Mouse (Mus musculus) forebrain, embryonic 14.5 days (tissue): Measurements from ENCODE around the gene Mllt3. TPM values are rescaled to one million over a fixed set of nuclear protein-coding genes. Genes with fewer than 3 reads are reported as not detected.

Experiments
- ATAC-seq: fragments of 200-750 bp; cut with Nextera tagmentation; 2 replicates; pipeline ENCODE4 v1.8.0; 2017; ENCODE audit warnings: mild to moderate bottlenecking, moderate library complexity
- DNase-seq: peaks from one replicate; pipeline ENCODE4 v3.0.0-alpha.2; 2015; ENCODE audit warnings: low spot score
- H3K27ac ChIP-seq: fragments of 300-500 bp; sonication (generic); 2 replicates; pipeline ENCODE4 v1.5.1; 2014; ENCODE audit warnings: low read depth, mild to moderate bottlenecking, control low read depth, low read length, moderate library complexity
- H3K27me3 ChIP-seq: fragments of 300-500 bp; sonication (generic); replicated peaks from 2 replicates; pipeline ENCODE4 v1.6.1; 2014; ENCODE audit warnings: low read length, control low read depth, mixed read lengths; ENCODE audit not compliant: control insufficient read depth, insufficient read depth
- H3K36me3 ChIP-seq: fragments of 300-500 bp; sonication (generic); 2 replicates; pipeline ENCODE4 v1.6.1; 2014; ENCODE audit warnings: low read length, control low read depth; ENCODE audit not compliant: control insufficient read depth, insufficient read depth
- H3K4me1 ChIP-seq: fragments of 300-500 bp; sonication (generic); 2 replicates; pipeline ENCODE4 v1.6.1; 2014; ENCODE audit warnings: antibody characterized with exemption, low read length, control low read depth; ENCODE audit not compliant: control insufficient read depth, insufficient read depth
- H3K4me2 ChIP-seq: fragments of 300-500 bp; sonication (generic); 2 replicates; pipeline ENCODE4 v1.6.1; 2014; ENCODE audit warnings: mild to moderate bottlenecking, control low read depth, low read length
- H3K4me3 ChIP-seq: fragments of 300-500 bp; sonication (generic); 2 replicates; pipeline ENCODE4 v1.5.1; 2014; ENCODE audit warnings: low read depth, low read length, control low read depth
- H3K9ac ChIP-seq: fragments of 300-500 bp; sonication (generic); 2 replicates; pipeline ENCODE4 v1.6.1; 2014; ENCODE audit warnings: mild to moderate bottlenecking, low read length, control low read depth, moderate library complexity
- H3K9me3 ChIP-seq: fragments of 300-500 bp; sonication (generic); replicated peaks from 2 replicates; pipeline ENCODE4 v1.6.1; 2016; ENCODE audit warnings: low read length, control low read depth, mixed read lengths; ENCODE audit not compliant: control insufficient read depth
- WGBS: fragments of 180-500 bp; shearing (Covaris S2); extraction: QIAGEN DNeasy Blood & Tissue Kit; methylation state at CpG from one replicate; pipeline ENCODE4 v1.1.7; 2014; 5-methylcytosine and 5-hydroxymethylcytosine counted together
- polyA plus RNA-seq: library from polyadenylated mRNA; unstranded; fragments of >200 nt; fragmentation: Nextera tagmentation; extraction: Ambion mirVana; gene quantifications from 2 replicates; pipeline ENCODE4 v1.2.1, GENCODE M21; 2014

Gene Mllt3
- polyA plus RNA-seq, 1 experiment from 2014 or later, result 95.2 TPM

DNA sequence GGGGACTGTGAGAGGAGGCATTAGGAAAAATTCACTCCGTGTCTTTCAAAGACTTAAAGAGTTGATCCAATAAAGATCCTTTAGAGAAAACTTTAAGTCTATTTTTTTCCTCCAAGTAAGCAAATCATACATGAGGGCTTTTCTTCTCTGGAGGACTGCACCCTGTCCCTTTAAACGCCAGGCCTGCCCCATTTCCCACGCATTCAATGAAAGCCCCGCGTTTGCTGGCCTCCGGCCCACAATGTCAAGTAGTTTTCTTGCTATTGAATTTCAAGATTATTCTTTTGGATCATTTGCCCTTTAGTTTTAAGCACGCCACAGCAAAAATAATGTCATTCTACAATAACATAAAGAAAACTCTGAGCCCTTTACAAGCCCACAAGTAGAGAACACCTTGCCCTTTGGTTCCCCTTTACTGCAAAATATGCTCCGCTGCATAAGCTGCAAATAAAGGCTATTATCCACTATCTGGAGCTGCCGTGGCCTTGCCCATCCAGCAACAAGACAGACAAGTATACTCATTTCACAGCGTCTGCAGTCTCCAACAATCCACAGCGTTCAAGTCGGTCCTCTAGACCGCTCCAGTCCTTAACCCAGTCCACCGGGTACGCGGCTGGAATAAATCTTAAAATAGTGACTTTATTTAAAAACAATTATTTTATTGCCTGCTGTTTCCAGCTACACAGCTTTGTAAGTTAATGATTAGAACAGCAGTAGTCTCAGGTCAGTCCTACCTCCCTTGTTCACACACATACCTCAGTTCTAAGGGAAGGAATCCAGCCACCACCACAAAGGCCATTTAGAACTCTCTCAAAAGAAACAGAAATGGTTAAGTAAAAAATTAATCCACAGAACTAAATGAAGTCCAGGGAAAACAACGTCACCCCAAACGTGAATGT is 15.5 kb downstream of the Mllt3 start:
- WGBS, result 5% methylated on average over 18 of the region's 18 CpGs
- Histone ChIP-seq H3K4me2 (peak overlapping the region; percentile 44), H3K27me3 (no peaks in the 10 kb centered on the region), H3K9me3 (no peaks in the 10 kb centered on the region), H3K27ac (peak overlapping the region; percentile 59; the same call in 1 of the 2 replicates), H3K4me1 (peaks cover 57% of the 10 kb centered on the region), H3K9ac (peak overlapping the region; percentile 41), H3K36me3 (peaks cover 6% of the 10 kb centered on the region; the same call in 1 of the 2 replicates), H3K4me3 (peak overlapping the region; percentile 18)
- DNase-seq (peak; percentile 74), ATAC-seq (peak; percentile 78)

- H3K4me2 ChIP-seq, result no peak overlapping the region
Observed at GRCm38 (mm10) chr4:88015765-88016164, 17.4 kb downstream of the Mllt3 start.

DNA sequence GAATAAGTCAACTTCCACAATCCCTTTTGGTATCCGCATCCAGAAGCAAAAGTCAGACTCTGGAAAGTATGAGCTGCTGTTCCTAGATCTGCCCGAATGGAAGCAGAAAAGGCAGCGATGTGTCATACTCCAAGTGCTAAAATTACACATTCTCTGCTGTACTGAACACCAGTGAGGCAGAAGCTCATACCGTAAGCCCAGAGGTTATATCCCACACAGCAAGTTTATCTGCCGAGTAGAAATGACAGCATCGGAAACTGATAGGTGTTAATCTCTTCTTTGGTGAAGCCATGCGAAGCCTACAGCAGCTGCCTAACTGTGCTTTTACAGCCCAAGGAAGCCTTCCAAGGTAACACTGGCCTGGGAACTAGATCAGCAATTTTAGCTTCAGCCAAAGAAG is 17.9 kb downstream of the Mllt3 start:
- Histone ChIP-seq H3K27ac (no peak overlapping the region), H3K27me3 (no peaks in the 10 kb centered on the region), H3K4me2 (no peak overlapping the region), H3K4me3 (no peak overlapping the region), H3K4me1 (peaks cover 65% of the 10 kb centered on the region), H3K9ac (no peak overlapping the region), H3K9me3 (no peaks in the 10 kb centered on the region), H3K36me3 (peaks cover 12% of the 10 kb centered on the region)
- no peak for DNase-seq
- WGBS, result 71% methylated on average over 7 of the region's 7 CpGs
- ATAC-seq, result no peak

More at GRCm38 (mm10) chr4:88015765-88016164, 17.4 kb downstream of the Mllt3 start:
- 87% methylated on average over 5 of the region's 5 CpGs for WGBS
- Histone ChIP-seq H3K27ac (no peak overlapping the region), H3K9ac (no peak overlapping the region), H3K36me3 (peaks cover 9% of the 10 kb centered on the region), H3K4me1 (peaks cover 65% of the 10 kb centered on the region), H3K27me3 (no peaks in the 10 kb centered on the region), H3K4me3 (no peak overlapping the region), H3K9me3 (no peaks in the 10 kb centered on the region)
- ATAC-seq (no peak), DNase-seq (no peak)

DNA sequence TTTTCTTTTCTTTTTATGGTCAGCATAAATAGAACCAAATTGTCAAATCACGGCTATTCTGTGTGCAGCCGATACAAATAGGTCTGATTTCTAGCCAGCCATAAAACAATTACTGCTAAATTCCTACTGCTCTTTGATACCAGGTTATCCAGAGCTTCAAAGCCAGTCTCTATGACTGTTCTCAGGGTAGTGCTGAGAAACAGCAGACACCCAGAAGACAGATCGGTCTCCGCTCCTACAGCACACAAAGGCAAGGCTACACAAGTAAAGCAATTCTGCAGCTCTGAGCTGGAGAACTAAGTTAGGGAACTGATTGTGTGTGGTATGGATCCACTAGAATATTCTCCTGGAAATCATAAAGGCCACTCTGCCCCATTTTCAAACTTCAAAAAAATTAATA is 20.4 kb downstream of the Mllt3 start:
- no peaks in the 10 kb centered on the region for H3K9me3 ChIP-seq
- H3K9ac ChIP-seq, result peak overlapping the region; percentile 13; the same call in 1 of the 2 replicates
- H3K4me2 ChIP-seq, result peak overlapping the region; percentile 16; the same call in 1 of the 2 replicates
- no peaks in the 10 kb centered on the region for H3K27me3 ChIP-seq
- peaks cover 51% of the 10 kb centered on the region for H3K4me1 ChIP-seq
- ATAC-seq (no peak), DNase-seq (no peak)
- WGBS, result 24% methylated on average over 4 of the region's 4 CpGs
- peaks cover 16% of the 10 kb centered on the region for H3K36me3 ChIP-seq
- no peak overlapping the region for H3K27ac ChIP-seq
- H3K4me3 ChIP-seq, result no peak overlapping the region

DNA sequence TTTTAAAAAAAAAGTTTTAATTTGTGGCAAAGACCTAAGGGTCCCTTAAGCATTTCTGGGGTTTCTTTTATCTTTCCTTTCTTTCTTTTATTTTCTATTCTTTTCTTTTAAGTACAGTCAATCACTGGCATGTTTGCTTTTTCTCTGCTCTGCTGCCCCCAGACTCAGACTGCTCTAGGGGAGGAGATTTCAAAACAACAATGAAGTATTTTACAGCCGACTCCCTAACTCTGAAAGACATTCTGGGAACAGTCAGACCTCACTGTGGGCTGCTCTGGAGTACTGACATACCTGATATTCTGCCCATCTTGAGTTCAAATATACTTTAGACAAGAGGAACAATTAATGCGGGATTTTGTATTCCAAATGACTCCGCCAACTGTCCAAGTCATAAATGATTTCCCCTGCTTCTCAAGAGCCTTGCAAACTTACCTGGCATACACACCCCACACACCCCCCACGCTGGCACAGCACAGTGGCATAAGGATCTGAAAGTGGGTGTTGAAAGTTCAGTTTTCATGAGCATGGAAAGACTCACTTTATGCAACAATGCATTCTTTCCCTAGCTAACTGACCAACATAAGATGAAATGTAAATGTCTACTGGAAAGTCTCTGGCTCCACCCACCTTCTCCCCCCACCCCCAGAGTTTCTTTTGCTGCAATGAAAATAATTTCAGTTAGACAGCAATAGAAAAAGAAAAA is 21.1 kb downstream of the Mllt3 start:
- DNase-seq, result no peak
- Histone ChIP-seq H3K9me3 (no peaks in the 10 kb centered on the region), H3K27me3 (no peaks in the 10 kb centered on the region), H3K9ac (no peak overlapping the region), H3K4me1 (peaks cover 44% of the 10 kb centered on the region), H3K4me2 (peak overlapping the region; percentile 16; the same call in 1 of the 2 replicates), H3K4me3 (no peak overlapping the region), H3K36me3 (peaks cover 16% of the 10 kb centered on the region), H3K27ac (no peak overlapping the region)
- 54% methylated on average over 4 of the region's 4 CpGs for WGBS
- ATAC-seq, result no peak

- Histone ChIP-seq H3K4me1 (peaks cover 33% of the 10 kb centered on the region), H3K27ac (no peak overlapping the region), H3K4me2 (no peak overlapping the region), H3K27me3 (no peaks in the 10 kb centered on the region), H3K9ac (no peak overlapping the region), H3K9me3 (no peaks in the 10 kb centered on the region), H3K36me3 (peaks cover 16% of the 10 kb centered on the region), H3K4me3 (no peak overlapping the region)
- ATAC-seq, result no peak
- DNase-seq, result no peak
- 89% methylated on average over 5 of the region's 5 CpGs for WGBS
Observed at GRCm38 (mm10) chr4:88010441-88010840, 22.7 kb downstream of the Mllt3 start.

GRCm38 (mm10) chr4:88005801-88006200 is 27.4 kb downstream of the Mllt3 start:
- peaks cover 19% of the 10 kb centered on the region for H3K36me3 ChIP-seq
- no peak overlapping the region for H3K27ac ChIP-seq
- WGBS, result 93% methylated on average over 3 of the region's 3 CpGs
- no peaks in the 10 kb centered on the region for H3K9me3 ChIP-seq
- no peak overlapping the region for H3K9ac ChIP-seq
- DNase-seq (no peak), ATAC-seq (no peak)
- no peaks in the 10 kb centered on the region for H3K4me1 ChIP-seq
- H3K4me2 ChIP-seq, result no peak overlapping the region
- H3K27me3 ChIP-seq, result no peaks in the 10 kb centered on the region
- H3K4me3 ChIP-seq, result no peak overlapping the region

GRCm38 (mm10) chr4:88003159-88003948 is 29.8 kb downstream of the Mllt3 start:
- H3K9ac ChIP-seq, result no peak overlapping the region
- DNase-seq, result no peak
- H3K27me3 ChIP-seq, result no peaks in the 10 kb centered on the region
- H3K27ac ChIP-seq, result no peak overlapping the region
- H3K36me3 ChIP-seq, result peaks cover 17% of the 10 kb centered on the region
- H3K9me3 ChIP-seq, result no peaks in the 10 kb centered on the region
- no peak overlapping the region for H3K4me3 ChIP-seq
- no peaks in the 10 kb centered on the region for H3K4me1 ChIP-seq
- 88% methylated on average over 9 of the region's 9 CpGs for WGBS
- no peak for ATAC-seq
- H3K4me2 ChIP-seq, result no peak overlapping the region
